Mouse (Mus musculus) hindbrain, embryonic 15.5 days (tissue): ENCODE measurements at regions not wholly inside any gene's neighbourhood (a gene's known extent, or its start where the extent isn't known, plus 50 kb on each side); places are given as distances from the start of the nearest gene placed in this dataset.

Experiments used
- ATAC-seq: fragments of 200-750 bp; cut with Nextera tagmentation; 2 replicates; pipeline ENCODE4 v1.8.0; 2017; ENCODE audit warnings: low read depth, moderate number of reproducible peaks, moderate TSS enrichment; ENCODE audit not compliant: low FRiP score
- H3K27ac ChIP-seq: fragments of 300-500 bp; sonication (generic); replicated peaks from 2 replicates; pipeline ENCODE4 v1.5.1; 2015; ENCODE audit warnings: mild to moderate bottlenecking, inconsistent platforms
- H3K27me3 ChIP-seq: fragments of 300-500 bp; sonication (generic); 2 replicates; pipeline ENCODE4 v1.6.1; 2015; ENCODE audit warnings: control low read depth, inconsistent platforms
- H3K36me3 ChIP-seq: fragments of 300-500 bp; sonication (generic); 2 replicates; pipeline ENCODE4 v1.6.1; 2015; ENCODE audit warnings: control low read depth, inconsistent platforms
- H3K4me1 ChIP-seq: fragments of 300-500 bp; sonication (generic); replicated peaks from 2 replicates; pipeline ENCODE4 v1.6.1; 2015; ENCODE audit warnings: control low read depth, inconsistent platforms
- H3K4me2 ChIP-seq: fragments of 300-500 bp; sonication (generic); 2 replicates; pipeline ENCODE4 v1.6.1; 2015; ENCODE audit warnings: moderate library complexity, mild to moderate bottlenecking, inconsistent platforms
- H3K4me3 ChIP-seq: fragments of 300-500 bp; sonication (generic); 2 replicates; pipeline ENCODE4 v1.5.1; 2015; ENCODE audit warnings: mild to moderate bottlenecking, inconsistent platforms
- H3K9ac ChIP-seq: fragments of 300-500 bp; sonication (generic); 2 replicates; pipeline ENCODE4 v1.6.1; 2015; ENCODE audit warnings: inconsistent platforms
- H3K9me3 ChIP-seq: fragments of 300-500 bp; sonication (generic); 2 replicates; pipeline ENCODE4 v1.6.1; 2016; ENCODE audit warnings: control low read depth, inconsistent platforms
- WGBS: fragments of 180-500 bp; shearing (Covaris S2); methylation state at CpG from one replicate; pipeline ENCODE4 v1.1.7; 2015; 5-methylcytosine and 5-hydroxymethylcytosine counted together

DNA sequence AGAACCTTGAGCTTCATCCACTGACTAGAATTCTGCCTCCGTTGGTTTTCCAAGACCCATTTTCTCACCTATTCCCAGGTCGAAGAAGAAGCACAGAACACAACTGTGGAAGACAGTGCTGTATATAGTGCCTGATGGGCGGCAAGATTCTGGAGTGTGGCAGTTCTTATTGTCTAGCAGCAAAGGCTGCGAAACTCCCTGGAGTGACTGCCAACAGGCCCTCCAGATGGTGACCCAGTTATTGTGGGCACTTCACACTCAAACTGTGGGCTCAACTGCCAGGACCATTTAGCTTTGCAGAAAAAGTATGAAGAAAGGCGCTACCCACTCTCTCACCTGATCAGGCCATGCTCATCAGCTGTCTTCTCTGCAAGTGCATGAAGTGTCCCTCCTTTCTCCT is 653.4 kb downstream of the Ets1 start:
- ATAC-seq: no peak
- WGBS: 84% methylated on average over 5 of the region's 5 CpGs
- no peak overlapping the region for H3K27ac ChIP-seq
- no peak overlapping the region for H3K4me2 ChIP-seq
- H3K9ac ChIP-seq: no peak overlapping the region
- no peaks in the 10 kb centered on the region for H3K4me1 ChIP-seq
- H3K4me3 ChIP-seq: no peak overlapping the region
- no peaks in the 10 kb centered on the region for H3K36me3 ChIP-seq
- H3K27me3 ChIP-seq: no peaks in the 10 kb centered on the region
- H3K9me3 ChIP-seq: no peaks in the 10 kb centered on the region

GRCm38 (mm10) chr9:33292116-33292515 is 656.1 kb downstream of the Ets1 start:
- no peak overlapping the region for H3K9ac ChIP-seq
- no peaks in the 10 kb centered on the region for H3K4me1 ChIP-seq
- H3K9me3 ChIP-seq: no peaks in the 10 kb centered on the region
- no peak overlapping the region for H3K27ac ChIP-seq
- H3K27me3 ChIP-seq: no peaks in the 10 kb centered on the region
- no peak overlapping the region for H3K4me3 ChIP-seq
- ATAC-seq: no peak
- H3K36me3 ChIP-seq: no peaks in the 10 kb centered on the region
- H3K4me2 ChIP-seq: no peak overlapping the region

GRCm38 (mm10) chr9:33295925-33296324 is 659.9 kb downstream of the Ets1 start:
- Histone ChIP-seq H3K9ac (no peak overlapping the region), H3K36me3 (no peaks in the 10 kb centered on the region), H3K9me3 (no peaks in the 10 kb centered on the region), H3K27me3 (no peaks in the 10 kb centered on the region), H3K4me2 (no peak overlapping the region), H3K4me1 (no peaks in the 10 kb centered on the region), H3K4me3 (no peak overlapping the region), H3K27ac (no peak overlapping the region)
- 18% methylated on average over 2 of the region's 2 CpGs for WGBS
- ATAC-seq: no peak

DNA sequence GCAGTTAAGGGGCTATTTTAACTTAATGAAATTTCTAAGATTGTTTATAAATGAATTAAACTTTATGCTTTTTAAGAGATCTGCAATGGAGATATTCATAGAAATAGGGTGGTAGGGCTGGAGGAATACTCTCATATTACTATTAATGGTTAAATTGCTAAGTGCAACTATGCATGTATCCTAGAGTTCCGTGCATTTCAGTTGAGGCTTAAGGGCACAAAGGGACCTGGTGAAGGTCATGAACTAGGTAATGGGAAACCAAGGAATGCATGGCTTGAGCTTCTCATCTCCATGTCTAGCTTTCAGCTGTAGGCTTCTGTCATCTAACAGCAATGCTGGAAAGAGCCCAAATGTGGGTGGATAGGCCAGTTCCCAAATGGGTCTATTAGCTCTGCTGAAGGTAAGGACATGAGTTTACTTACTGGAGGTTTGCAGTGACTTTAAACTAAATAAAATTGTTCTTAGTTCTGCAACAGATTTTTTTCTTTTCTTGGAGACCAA is 683.6 kb downstream of the Ets1 start:
- no peak overlapping the region for H3K4me3 ChIP-seq
- H3K4me1 ChIP-seq: no peaks in the 10 kb centered on the region
- no peak overlapping the region for H3K4me2 ChIP-seq
- 98% methylated on average over 1 of the region's 1 CpGs for WGBS
- no peak overlapping the region for H3K27ac ChIP-seq
- H3K27me3 ChIP-seq: no peaks in the 10 kb centered on the region
- no peaks in the 10 kb centered on the region for H3K9me3 ChIP-seq
- no peak for ATAC-seq
- no peak overlapping the region for H3K9ac ChIP-seq
- H3K36me3 ChIP-seq: no peaks in the 10 kb centered on the region

GRCm38 (mm10) chr9:33327722-33328121 is 691.7 kb downstream of the Ets1 start:
- Histone ChIP-seq H3K4me1 (no peaks in the 10 kb centered on the region), H3K36me3 (no peaks in the 10 kb centered on the region), H3K9me3 (no peaks in the 10 kb centered on the region), H3K27ac (no peak overlapping the region), H3K4me3 (no peak overlapping the region), H3K9ac (no peak overlapping the region), H3K27me3 (no peaks in the 10 kb centered on the region), H3K4me2 (no peak overlapping the region)
- 85% methylated on average over 2 of the region's 2 CpGs for WGBS
- ATAC-seq: no peak

DNA sequence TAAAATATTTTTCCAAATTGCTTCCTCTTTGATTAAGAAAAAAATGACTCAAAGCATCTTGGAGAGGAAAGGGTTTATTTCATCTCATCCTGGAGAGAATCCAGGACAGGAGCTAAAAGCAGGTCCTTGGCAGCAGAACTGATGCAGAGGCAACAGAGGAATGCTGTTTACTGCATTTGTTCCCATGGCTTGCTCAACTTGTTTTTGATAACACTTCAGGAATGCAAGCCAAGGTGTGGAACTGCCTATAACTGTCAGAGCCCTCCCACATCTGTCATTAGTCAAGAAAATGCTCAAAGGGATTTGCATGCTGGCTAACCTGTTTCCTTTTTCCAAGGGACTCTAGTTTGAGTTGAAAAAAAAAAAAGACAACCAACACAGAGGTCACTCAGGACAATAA is 714.2 kb downstream of the Ets1 start:
- Histone ChIP-seq H3K27ac (no peak overlapping the region), H3K27me3 (no peaks in the 10 kb centered on the region), H3K4me3 (no peak overlapping the region), H3K4me2 (no peak overlapping the region), H3K9me3 (no peaks in the 10 kb centered on the region), H3K9ac (no peak overlapping the region), H3K36me3 (no peaks in the 10 kb centered on the region), H3K4me1 (no peaks in the 10 kb centered on the region)
- ATAC-seq: no peak

GRCm38 (mm10) chr9:33356621-33357020 is 720.6 kb downstream of the Ets1 start:
- Histone ChIP-seq H3K4me2 (no peak overlapping the region), H3K27ac (no peak overlapping the region), H3K9me3 (no peaks in the 10 kb centered on the region), H3K9ac (no peak overlapping the region), H3K4me1 (0 out of 2 replicates have a peak, but pooled peaks cover 4% of the 10 kb centered on the region), H3K4me3 (no peak overlapping the region), H3K36me3 (no peaks in the 10 kb centered on the region), H3K27me3 (no peaks in the 10 kb centered on the region)
- ATAC-seq: no peak
- 91% methylated on average over 2 of the region's 2 CpGs for WGBS

DNA sequence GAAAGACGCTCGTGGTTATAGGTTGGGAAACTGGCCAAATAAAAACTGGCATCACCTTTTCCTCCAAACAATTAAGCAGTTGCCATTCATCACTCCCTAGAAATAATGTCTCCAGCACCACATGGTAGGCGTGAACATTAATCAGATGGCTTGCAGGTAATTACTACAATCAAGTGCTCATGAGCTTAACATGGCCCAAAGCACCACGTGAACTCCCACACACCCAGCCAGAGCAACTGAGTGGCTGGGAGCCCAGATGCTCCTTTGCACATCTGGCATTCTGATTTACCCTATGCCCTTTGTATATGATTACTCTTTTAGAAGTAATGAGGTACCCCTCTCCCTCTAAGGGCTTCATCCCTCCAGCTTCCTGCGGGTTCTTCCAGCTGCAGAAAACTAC is 724.9 kb downstream of the Ets1 start:
- Histone ChIP-seq H3K4me3 (no peak overlapping the region), H3K4me1 (0 out of 2 replicates have a peak, but pooled peaks cover 4% of the 10 kb centered on the region), H3K9ac (no peak overlapping the region), H3K9me3 (no peaks in the 10 kb centered on the region), H3K4me2 (no peak overlapping the region), H3K27me3 (no peaks in the 10 kb centered on the region), H3K27ac (no peak overlapping the region), H3K36me3 (no peaks in the 10 kb centered on the region)
- 0 out of 2 replicates have a peak, but pooled peaks have one; percentile 38 for ATAC-seq
- 49% methylated on average over 5 of the region's 5 CpGs for WGBS

DNA sequence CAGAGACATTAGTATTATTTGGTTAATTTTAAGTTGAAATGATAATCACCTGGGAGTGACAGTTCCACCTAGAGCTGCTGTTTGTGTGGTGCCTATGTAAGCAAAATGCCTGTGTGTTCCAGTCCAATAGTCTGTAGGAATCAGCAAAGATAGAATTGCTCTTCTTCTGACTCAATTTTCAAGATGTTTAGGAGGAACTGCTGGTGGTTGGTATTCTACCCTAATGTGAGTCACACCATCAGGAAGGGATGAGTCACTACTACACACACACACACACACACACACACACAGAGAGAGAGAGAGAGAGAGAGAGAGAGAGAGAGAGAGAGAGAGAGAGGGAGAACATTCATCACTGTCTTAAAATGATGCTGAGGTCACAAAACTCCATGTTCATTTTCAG is 753.1 kb downstream of the Ets1 start:
- Histone ChIP-seq H3K27ac (no peak overlapping the region), H3K9ac (no peak overlapping the region), H3K9me3 (no peaks in the 10 kb centered on the region), H3K27me3 (no peaks in the 10 kb centered on the region), H3K4me3 (no peak overlapping the region), H3K4me2 (no peak overlapping the region), H3K36me3 (no peaks in the 10 kb centered on the region), H3K4me1 (no peaks in the 10 kb centered on the region)
- no peak for ATAC-seq

DNA sequence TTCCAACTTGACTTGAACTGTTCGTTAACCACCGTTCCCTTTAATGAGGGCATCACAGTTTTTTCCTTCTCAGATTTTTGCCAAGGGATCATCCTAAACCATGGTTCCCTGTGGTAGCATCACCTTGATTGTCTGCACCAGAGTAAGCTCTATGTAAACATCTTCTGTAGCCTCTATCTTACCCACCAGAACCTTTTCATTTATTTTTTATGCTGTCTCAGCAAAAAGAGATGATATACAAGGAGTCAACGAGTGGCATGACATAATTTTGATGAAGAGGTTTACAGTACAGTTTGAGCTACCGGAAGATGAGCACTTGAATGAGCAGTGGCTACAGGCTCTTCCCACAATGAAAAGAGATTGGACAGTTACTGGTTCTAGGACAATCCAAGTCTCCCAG is 768.7 kb downstream of the Ets1 start:
- Histone ChIP-seq H3K4me3 (no peak overlapping the region), H3K27me3 (no peaks in the 10 kb centered on the region), H3K4me2 (no peak overlapping the region), H3K9me3 (no peaks in the 10 kb centered on the region), H3K27ac (no peak overlapping the region), H3K4me1 (no peaks in the 10 kb centered on the region), H3K9ac (no peak overlapping the region), H3K36me3 (no peaks in the 10 kb centered on the region)
- ATAC-seq: no peak
- 90% methylated on average over 4 of the region's 4 CpGs for WGBS

DNA sequence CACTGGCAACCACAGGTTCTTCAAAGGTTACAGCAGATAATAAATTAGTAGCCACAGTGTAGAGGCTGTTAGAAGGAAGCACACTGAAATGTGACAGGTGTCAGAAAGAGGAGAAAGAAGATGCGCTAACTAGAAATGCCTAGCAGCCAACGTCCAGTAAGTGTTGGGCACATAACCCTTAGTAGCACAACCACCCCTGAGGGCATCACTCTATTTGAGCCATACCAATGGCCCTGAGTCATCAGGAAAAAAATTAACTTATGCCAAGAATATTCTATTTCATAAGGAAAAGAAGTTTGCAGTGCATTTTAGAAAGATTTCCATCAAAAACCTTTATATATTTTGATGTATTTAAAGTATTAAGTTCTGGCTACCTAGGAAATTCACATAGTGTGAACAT is 771.5 kb downstream of the Ets1 start:
- H3K36me3 ChIP-seq: no peaks in the 10 kb centered on the region
- 89% methylated on average over 2 of the region's 2 CpGs for WGBS
- no peaks in the 10 kb centered on the region for H3K27me3 ChIP-seq
- ATAC-seq: no peak
- H3K27ac ChIP-seq: no peak overlapping the region
- no peak overlapping the region for H3K4me3 ChIP-seq
- H3K9ac ChIP-seq: no peak overlapping the region
- no peaks in the 10 kb centered on the region for H3K4me1 ChIP-seq
- H3K4me2 ChIP-seq: no peak overlapping the region
- H3K9me3 ChIP-seq: no peaks in the 10 kb centered on the region

- 30% methylated on average over 2 of the region's 2 CpGs for WGBS
- Histone ChIP-seq H3K4me3 (no peak overlapping the region), H3K9ac (no peak overlapping the region), H3K4me1 (no peaks in the 10 kb centered on the region; the same call in 1 of the 2 replicates), H3K36me3 (no peaks in the 10 kb centered on the region), H3K9me3 (no peaks in the 10 kb centered on the region), H3K4me2 (no peak overlapping the region), H3K27ac (no peak overlapping the region), H3K27me3 (no peaks in the 10 kb centered on the region)
- ATAC-seq: no peak
Observed at GRCm38 (mm10) chr9:33423781-33424180, 787.8 kb downstream of the Ets1 start.

DNA sequence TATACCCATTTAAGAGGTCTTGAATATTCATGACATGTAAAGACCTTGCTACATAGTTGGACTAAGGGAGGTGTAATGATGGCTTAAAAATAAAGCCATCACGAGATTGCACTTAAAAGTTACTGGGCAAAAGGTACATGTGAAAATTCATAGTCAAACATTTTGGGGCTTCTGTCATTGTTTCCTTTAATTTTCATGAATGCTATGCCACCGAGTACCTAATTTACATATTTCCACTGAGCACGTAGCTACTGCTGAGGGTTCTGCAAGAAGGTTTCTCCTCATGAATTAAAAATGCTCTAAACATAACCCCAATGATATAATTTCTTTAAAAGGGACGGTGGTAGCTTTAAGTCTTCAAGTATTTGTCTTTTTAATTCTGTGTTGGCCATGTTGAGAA is 800.4 kb downstream of the Ets1 start:
- Histone ChIP-seq H3K9ac (no peak overlapping the region), H3K36me3 (no peaks in the 10 kb centered on the region), H3K27me3 (no peaks in the 10 kb centered on the region), H3K4me2 (no peak overlapping the region), H3K4me3 (no peak overlapping the region), H3K9me3 (no peaks in the 10 kb centered on the region), H3K4me1 (no peaks in the 10 kb centered on the region), H3K27ac (no peak overlapping the region)
- ATAC-seq: no peak
- WGBS: 77% methylated on average over 4 of the region's 4 CpGs
